Mouse (Mus musculus) ES-E14 (cell line): ENCODE data around the gene Plekhh2. TPM values are rescaled to one million over a fixed set of nuclear protein-coding genes. Genes with fewer than 3 reads are reported as not detected.

Experiments used
- DNase-seq: peaks from one replicate; pipeline ENCODE4 v3.0.0-alpha.2; 2013; ENCODE audit warnings: low read depth, low spot score
- H3K27ac ChIP-seq: 2 replicates; pipeline ENCODE4 v1.5.1; 2012; ENCODE audit warnings: low read depth, mild to moderate bottlenecking, low read length, moderate library complexity, mixed read lengths; ENCODE audit not compliant: poor library complexity, insufficient read depth, severe bottlenecking
- H3K36me3 ChIP-seq: 2 replicates; pipeline ENCODE4 v1.6.1; 2012; ENCODE audit warnings: mild to moderate bottlenecking, low read length, moderate library complexity, mixed read lengths; ENCODE audit not compliant: control insufficient read depth, poor library complexity, insufficient read depth, severe bottlenecking
- H3K4me1 ChIP-seq, 2 experiments: fragments of 150-350 bp in 1 of 2; sonication (generic) in 1 of 2; 2 replicates each; pipeline ENCODE4 v1.6.1; 2012; ENCODE audit warnings: low read length in 2 of 2, mild to moderate bottlenecking in 1 of 2, mixed read lengths in 1 of 2; ENCODE audit not compliant: control insufficient read depth in 2 of 2, insufficient read depth in 2 of 2, poor library complexity in 1 of 2
- H3K4me3 ChIP-seq, 2 experiments: fragments of 150-350 bp in 1 of 2; sonication (generic) in 1 of 2; 2 replicates each; pipeline ENCODE4 v1.5.1; 2012; ENCODE audit warnings: low read length in 2 of 2, low read depth in 1 of 2, mild to moderate bottlenecking in 1 of 2, mixed read lengths in 1 of 2; ENCODE audit not compliant: insufficient read depth in 1 of 2, poor library complexity in 1 of 2, severe bottlenecking in 1 of 2
- H3K9ac ChIP-seq: 2 replicates; pipeline ENCODE4 v1.6.1; 2012; ENCODE audit warnings: low read depth, mild to moderate bottlenecking, low read length, mixed read lengths; ENCODE audit not compliant: poor library complexity, insufficient read depth, severe bottlenecking
- H3K9me3 ChIP-seq: fragments of 150-350 bp; sonication (generic); 2 replicates; pipeline ENCODE4 v1.6.1; 2012; ENCODE audit warnings: low read depth, mild to moderate bottlenecking, low read length; ENCODE audit not compliant: control insufficient read depth, insufficient read depth
- CHD2 ChIP-seq: IDR thresholded peaks from 2 replicates; pipeline ENCODE4 v1.6.1; 2014; ENCODE audit warnings: mild to moderate bottlenecking, low read depth, low read length, inconsistent platforms
- HCFC1 ChIP-seq: IDR thresholded peaks from 2 replicates; pipeline ENCODE4 v1.6.1; 2012; ENCODE audit warnings: low read length, inconsistent platforms, borderline replicate concordance; ENCODE audit not compliant: insufficient read depth
- MAFK ChIP-seq: IDR thresholded peaks from 2 replicates; pipeline ENCODE4 v1.6.1; 2014; ENCODE audit warnings: mild to moderate bottlenecking, low read depth, low read length, inconsistent platforms; ENCODE audit not compliant: insufficient read depth
- ZC3H11A ChIP-seq: IDR thresholded peaks from 2 replicates; pipeline ENCODE4 v1.6.1; 2012; ENCODE audit warnings: low read depth, mild to moderate bottlenecking, inconsistent platforms, low read length, borderline replicate concordance
- ZNF384 ChIP-seq: IDR thresholded peaks from 2 replicates; pipeline ENCODE4 v1.6.1; 2012; ENCODE audit warnings: low read depth, low read length, inconsistent platforms
- in situ Hi-C, 2 experiments: fragments of 600-800 bp; cut with MboI; formaldehyde crosslinking; loops; one replicate each; pipeline ENCODE4 v1.15.1; 2025; ENCODE audit warnings: low sequenced_read_pairs in 2 of 2, inconsistent platforms in 1 of 2; ENCODE audit not compliant: unreplicated experiment in 2 of 2
- total RNA-seq: library from RNA; depleted of rRNA; stranded (reverse); fragments of 300-350 nt; gene quantifications from 2 replicates; pipeline ENCODE4 v1.2.3, GENCODE M21; 2012

The Plekhh2 gene
- total RNA-seq, 1 experiment: 4.0 TPM

DNA sequence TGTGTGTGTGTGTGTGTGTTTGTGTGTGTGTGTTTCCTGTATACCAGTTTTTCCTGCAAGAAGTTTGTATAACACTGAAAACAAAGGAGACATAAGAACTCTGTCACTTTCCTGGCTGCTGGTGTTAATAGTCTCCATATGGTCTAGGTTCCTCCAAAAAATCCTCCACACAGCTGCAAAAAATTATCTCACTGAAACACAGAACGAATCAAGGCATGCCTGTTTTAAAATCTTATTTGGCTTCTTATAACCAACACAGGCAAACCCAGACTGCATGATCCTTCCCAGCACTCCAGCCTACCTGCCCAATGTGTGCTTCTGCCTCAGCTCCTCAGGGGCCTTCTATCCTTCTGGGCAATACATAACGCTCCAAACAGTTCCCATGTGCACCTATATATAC, 111.2 kb downstream of the Plekhh2 start:
- no peak for DNase-seq
- H3K4me3 ChIP-seq: no peak overlapping the region
- H3K27ac ChIP-seq: no peak overlapping the region
- no peaks in the 10 kb centered on the region for H3K36me3 ChIP-seq
- no peaks in the 10 kb centered on the region for H3K9me3 ChIP-seq
- H3K4me1 ChIP-seq: peaks cover 0 to 2% of the 10 kb centered on the region in 2 experiments; a peak in 2 of 4 replicates
- in situ Hi-C loops: no loop called here
- no peak overlapping the region for H3K9ac ChIP-seq
- TF ChIP-seq ZNF384 (no peak), HCFC1 (no peak), CHD2 (no peak), MAFK (no peak), ZC3H11A (no peak)

GRCm38 (mm10) chr17:84626276-84626856, 114.7 kb downstream of the Plekhh2 start, which contains the start of gene Dync2li1:
TSS of gene Dync2li1 (plus strand) at chr17:84626496.
- Histone ChIP-seq H3K4me3 (peak within 1 kb of the TSS; percentile 80 to 88), H3K36me3 (no peaks in the 10 kb centered on the region), H3K4me1 (no peaks in the 10 kb centered on the region), H3K27ac (no peak within 1 kb of the TSS), H3K9ac (peak within 1 kb of the TSS; percentile 62), H3K9me3 (no peaks in the 10 kb centered on the region)
- TF ChIP-seq ZC3H11A (no peak), ZNF384 (no peak), HCFC1 (peak; percentile 98), CHD2 (no peak)
- DNase-seq: peak; percentile 94
- in situ Hi-C loops: no loop called here

DNA sequence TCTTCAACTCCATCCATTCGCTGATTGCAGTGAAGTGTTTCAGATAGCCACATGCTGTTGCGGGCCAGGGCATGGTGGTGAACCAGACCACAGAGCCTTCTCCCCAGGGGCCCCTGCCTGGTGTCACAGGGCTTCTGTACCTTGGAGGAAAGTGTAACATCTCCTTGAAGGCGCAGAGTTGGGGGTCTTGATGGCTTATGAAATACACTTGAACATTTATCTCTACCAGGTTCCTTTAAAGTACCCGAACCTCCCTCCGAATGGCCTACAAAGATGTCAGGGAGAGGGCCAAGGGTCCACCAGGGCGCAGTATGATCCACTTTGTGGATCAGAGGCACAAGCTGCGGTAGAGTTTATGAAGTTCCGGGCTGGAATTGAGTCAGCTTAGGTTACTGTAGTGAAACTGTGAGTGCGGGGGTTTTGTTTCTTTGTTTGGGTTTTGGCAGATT, 115.2 kb downstream of the Plekhh2 start:
- Histone ChIP-seq H3K9ac (no peak overlapping the region), H3K36me3 (no peaks in the 10 kb centered on the region), H3K4me3 (peak overlapping the region; percentile 31 to 88), H3K4me1 (no peaks in the 10 kb centered on the region), H3K9me3 (no peaks in the 10 kb centered on the region), H3K27ac (no peak overlapping the region)
- no peak for TF ChIP-seq HCFC1
- TF ChIP-seq ZNF384: no peak
- TF ChIP-seq CHD2: no peak
- in situ Hi-C loops: no loop called here
- DNase-seq: no peak

DNA sequence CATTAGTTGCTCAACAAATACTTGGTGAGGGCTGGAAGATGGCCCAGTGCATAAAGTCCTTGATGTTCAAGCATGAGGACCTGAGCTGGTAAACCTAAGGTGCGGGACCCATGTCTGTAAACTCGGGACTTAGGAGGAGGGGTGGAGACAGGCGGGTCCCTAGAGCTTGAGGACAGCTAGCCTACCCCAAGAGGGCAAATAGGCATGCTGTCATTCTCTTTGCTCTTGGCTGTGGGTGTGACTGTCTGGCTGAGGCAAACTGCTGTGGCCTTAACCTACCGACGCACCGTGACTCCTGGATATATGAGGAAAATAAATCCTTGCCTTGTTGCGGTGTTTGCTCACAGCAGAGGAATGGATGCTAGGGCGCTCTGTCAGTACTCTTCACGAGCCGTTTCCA, 116.0 kb downstream of the Plekhh2 start:
- in situ Hi-C loops: no loop called here
- Histone ChIP-seq H3K9ac (no peak overlapping the region), H3K9me3 (no peaks in the 10 kb centered on the region), H3K4me1 (no peaks in the 10 kb centered on the region), H3K27ac (no peak overlapping the region), H3K4me3 (no peak overlapping the region), H3K36me3 (no peaks in the 10 kb centered on the region)
- TF ChIP-seq ZNF384: no peak
- DNase-seq: no peak

- in situ Hi-C loops: no loop called here
- no peak for DNase-seq
- TF ChIP-seq HCFC1 (no peak), ZC3H11A (no peak)
- Histone ChIP-seq H3K9me3 (no peaks in the 10 kb centered on the region), H3K4me1 (peaks cover 0 to 2% of the 10 kb centered on the region in 2 experiments; a peak in 1 of 4 replicates), H3K9ac (no peak overlapping the region), H3K4me3 (no peak overlapping the region), H3K27ac (no peak overlapping the region), H3K36me3 (no peaks in the 10 kb centered on the region)
Measured at GRCm38 (mm10) chr17:84628611-84629010, 116.9 kb downstream of the Plekhh2 start.
